Mouse (Mus musculus): ENCODE data around the gene Gm20503. TPM values are rescaled to one million over a fixed set of nuclear protein-coding genes. Genes with fewer than 3 reads are reported as not detected.

The Gm20503 gene
- 1 to 10 TPM; 1.7 to 3.3 TPM for total RNA-seq (2021)
- long read RNA-seq, experiment 1, partial matches to known transcripts, result 1 of 3 reads
- long read RNA-seq, experiment 1, other reads (novel, unspliced or antisense), result 2 of 3 reads
- long read RNA-seq, experiment 2, partial matches to known transcripts, result 0 of 1 reads
- long read RNA-seq, experiment 2, other reads (novel, unspliced or antisense), result 1 of 1 reads

- DNase-seq (ENCODE audit: low spot score in 2 of 2), result peak; percentile 90 to 94
Observed at GRCm38 (mm10) chr4:59002948-59003805, at the start of gene Gm20503. TSS of gene Gm20503 (plus strand) at chr4:59003210.

- no peak for DNase-seq (ENCODE audit: low spot score in 2 of 2)
Observed at GRCm38 (mm10) chr4:58961719-58962118, 41.3 kb upstream of the Gm20503 start.

- no peak for DNase-seq (ENCODE audit: low spot score in 2 of 2)
Observed at GRCm38 (mm10) chr4:58963271-58963670, 39.7 kb upstream of the Gm20503 start.

GRCm38 (mm10) chr4:58965136-58965535 is 37.9 kb upstream of the Gm20503 start:
- no peak for DNase-seq (ENCODE audit: low spot score in 2 of 2)

- DNase-seq (ENCODE audit: low spot score in 2 of 2), result no peak
Observed at GRCm38 (mm10) chr4:58970678-58971077, 32.3 kb upstream of the Gm20503 start.

- DNase-seq (ENCODE audit: low spot score in 2 of 2), result no peak
Observed at GRCm38 (mm10) chr4:58975711-58976110, 27.3 kb upstream of the Gm20503 start.

- DNase-seq (ENCODE audit: low spot score in 2 of 2), result no peak
Observed at GRCm38 (mm10) chr4:58981421-58981820, 21.6 kb upstream of the Gm20503 start.

- DNase-seq (ENCODE audit: low spot score in 2 of 2), result no peak
Observed at GRCm38 (mm10) chr4:58982806-58983205, 20.2 kb upstream of the Gm20503 start.

GRCm38 (mm10) chr4:58985157-58985648 is 17.8 kb upstream of the Gm20503 start:
- peak; percentile 76 to 78 for DNase-seq (ENCODE audit: low spot score in 2 of 2)

GRCm38 (mm10) chr4:58986540-58987190 is 16.3 kb upstream of the Gm20503 start, which contains the start of gene Ptgr1:
TSS of gene Ptgr1 (minus strand) at chr4:58987119.
- DNase-seq (ENCODE audit: low spot score in 2 of 2), result peak; percentile 77

GRCm38 (mm10) chr4:58989303-58989898 is 13.6 kb upstream of the Gm20503 start:
- no peak for DNase-seq (ENCODE audit: low spot score in 2 of 2)

- no peak for DNase-seq (ENCODE audit: low spot score in 2 of 2)
Observed at GRCm38 (mm10) chr4:58990609-58991434, 12.2 kb upstream of the Gm20503 start.

GRCm38 (mm10) chr4:58992195-58992594 is 10.8 kb upstream of the Gm20503 start:
- DNase-seq (ENCODE audit: low spot score in 2 of 2), result no peak

GRCm38 (mm10) chr4:58994762-58995161 is 8.2 kb upstream of the Gm20503 start, which contains the start of gene Dnajc25:
TSS of gene Dnajc25 (plus strand) at chr4:58995062.
- no peak for DNase-seq (ENCODE audit: low spot score in 2 of 2)

GRCm38 (mm10) chr4:58995251-58995693 is 7.7 kb upstream of the Gm20503 start:
- no peak for DNase-seq (ENCODE audit: low spot score in 2 of 2)

- DNase-seq (ENCODE audit: low spot score in 2 of 2), result no peak
Observed at GRCm38 (mm10) chr4:58997081-58997480, 5.9 kb upstream of the Gm20503 start.

GRCm38 (mm10) chr4:58998688-58999087 is 4.3 kb upstream of the Gm20503 start:
- DNase-seq (ENCODE audit: low spot score in 2 of 2), result no peak

- peak; percentile 75 to 78 for DNase-seq (ENCODE audit: low spot score in 2 of 2)
Observed at GRCm38 (mm10) chr4:58999686-59000085, 3.3 kb upstream of the Gm20503 start.

GRCm38 (mm10) chr4:59000614-59001013 is 2.4 kb upstream of the Gm20503 start:
- no peak for DNase-seq (ENCODE audit: low spot score in 2 of 2)

GRCm38 (mm10) chr4:59003806-59004200 is 793 bp downstream of the Gm20503 start:
- DNase-seq (ENCODE audit: low spot score in 2 of 2), result no peak
